Mouse (Mus musculus) cerebellum, adult 9-11 months (tissue): ENCODE measurements around the gene Tnfrsf17.
A peak's percentile ranks its signal among the peaks of the same experiment; 100 is the strongest.
"Not testable (repeated sequence)": the region's sequence is repeated elsewhere in the genome, so short reads cannot be mapped to it uniquely, and the experiment has no call there.

Experiments
- DNase-seq: peaks from one replicate; pipeline ENCODE4 v3.0.0; 2022

Tnfrsf17 gene

GRCm38 (mm10) chr16:11313512-11313911 lies at the start of gene Tnfrsf17:
Tnfrsf17 (plus strand) TSS chr16:11313812.
- no peak for DNase-seq

- DNase-seq: no peak
These were observed 47.1 kb upstream of the Tnfrsf17 start for GRCm38 (mm10) chr16:11266556-11266955.

GRCm38 (mm10) chr16:11269808-11270207 lies 43.8 kb upstream of the Tnfrsf17 start:
- DNase-seq: no peak

GRCm38 (mm10) chr16:11270642-11271041 lies 43.0 kb upstream of the Tnfrsf17 start:
- DNase-seq: no peak

- DNase-seq: no peak
These were observed 42.5 kb upstream of the Tnfrsf17 start for GRCm38 (mm10) chr16:11271073-11271472.

GRCm38 (mm10) chr16:11276888-11277287 lies 36.7 kb upstream of the Tnfrsf17 start:
- DNase-seq: no peak

- no peak for DNase-seq
These were observed 34.8 kb upstream of the Tnfrsf17 start for GRCm38 (mm10) chr16:11278778-11279177.

DNA sequence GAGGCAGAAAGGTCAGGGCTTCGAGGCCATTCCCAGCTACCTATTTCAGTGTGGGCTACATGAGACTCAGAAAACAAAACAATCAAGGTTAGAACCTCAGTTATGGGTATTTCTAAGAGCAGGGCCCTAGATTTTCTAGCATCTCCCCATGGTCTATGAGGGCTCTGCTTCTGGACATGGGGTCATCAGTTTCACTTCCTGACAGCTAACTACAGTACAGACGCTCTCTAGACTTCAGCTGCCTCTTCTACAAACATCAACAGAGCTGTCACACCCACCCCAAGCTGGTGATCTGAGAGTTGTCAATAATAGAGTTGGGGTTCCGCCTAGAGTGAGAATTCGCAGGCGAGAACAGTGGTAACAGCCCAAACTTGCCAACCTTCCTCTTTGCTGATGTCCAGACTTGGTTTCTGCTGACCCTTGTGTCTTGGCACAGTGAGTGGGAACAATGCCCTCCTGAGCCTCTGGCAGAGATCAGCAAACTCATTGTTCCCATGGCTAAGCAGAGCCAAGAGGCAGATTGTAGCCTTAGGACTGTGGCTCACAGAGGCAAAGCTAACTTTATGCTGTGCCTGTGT lies 30.9 kb upstream of the Tnfrsf17 start:
- peak; percentile 9 for DNase-seq

GRCm38 (mm10) chr16:11284881-11285280 lies 28.7 kb upstream of the Tnfrsf17 start:
- DNase-seq: no peak

DNA sequence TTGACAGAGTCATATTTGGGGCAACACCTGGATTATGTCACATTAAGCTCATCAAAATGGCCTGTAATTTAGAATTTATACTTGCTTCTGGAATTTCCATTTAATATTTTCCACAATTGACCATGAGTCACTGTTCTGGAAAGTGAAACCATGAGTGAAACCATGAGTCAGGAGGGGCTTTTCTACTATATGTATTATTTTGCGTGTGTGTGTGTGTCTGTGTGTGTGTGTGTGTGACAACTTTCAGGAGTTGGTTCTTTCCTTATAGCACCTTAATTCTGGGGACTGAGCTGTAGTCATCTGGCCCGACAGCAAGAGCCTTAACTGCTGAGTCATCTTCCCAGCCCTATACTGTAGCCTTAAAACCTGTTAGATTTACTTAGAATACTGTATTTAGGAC lies 27.7 kb upstream of the Tnfrsf17 start:
- no peak for DNase-seq

- DNase-seq: not testable (repeated sequence)
These were observed 24.7 kb upstream of the Tnfrsf17 start for GRCm38 (mm10) chr16:11288873-11289272.

DNA sequence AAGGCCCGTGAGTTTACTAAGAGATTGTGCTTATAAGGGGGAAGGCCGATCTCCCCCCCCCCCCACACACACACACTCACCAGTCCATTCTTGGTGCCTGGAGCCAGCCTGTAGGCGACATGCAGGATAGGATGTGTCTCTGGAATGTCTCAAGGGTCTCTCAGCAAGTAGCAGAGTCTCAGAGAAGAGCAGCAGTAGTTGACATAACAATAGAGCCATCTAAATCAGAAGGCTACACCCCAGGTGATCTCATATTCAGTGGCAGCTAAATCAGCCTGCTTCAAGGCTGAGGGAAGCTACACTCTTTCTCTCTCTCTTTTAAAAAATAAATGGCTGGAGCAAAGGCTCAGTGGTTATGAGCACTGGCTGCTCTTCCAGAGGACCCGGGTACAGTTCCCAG lies 18.0 kb upstream of the Tnfrsf17 start:
- not testable (repeated sequence) for DNase-seq

DNA sequence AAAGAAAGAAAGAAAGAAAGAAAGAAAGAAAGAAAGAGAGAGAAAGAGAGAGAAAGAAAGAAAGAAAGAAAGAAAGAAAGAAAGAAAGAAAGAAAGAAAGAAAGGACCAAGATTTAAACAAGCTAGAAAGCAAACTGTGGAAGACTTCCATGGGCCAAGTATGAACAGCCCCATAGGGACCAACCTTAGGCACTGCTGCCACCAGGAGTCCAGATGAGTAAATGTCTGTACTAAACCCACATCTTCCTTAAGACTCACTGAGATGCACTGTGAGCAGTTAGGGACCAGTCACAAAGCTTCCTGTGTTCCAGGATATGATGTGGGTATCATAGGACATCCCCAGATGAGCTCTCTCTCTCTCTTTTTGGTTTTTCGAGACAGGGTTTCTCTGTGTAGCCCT lies 15.9 kb upstream of the Tnfrsf17 start:
- DNase-seq: not testable (repeated sequence)

DNA sequence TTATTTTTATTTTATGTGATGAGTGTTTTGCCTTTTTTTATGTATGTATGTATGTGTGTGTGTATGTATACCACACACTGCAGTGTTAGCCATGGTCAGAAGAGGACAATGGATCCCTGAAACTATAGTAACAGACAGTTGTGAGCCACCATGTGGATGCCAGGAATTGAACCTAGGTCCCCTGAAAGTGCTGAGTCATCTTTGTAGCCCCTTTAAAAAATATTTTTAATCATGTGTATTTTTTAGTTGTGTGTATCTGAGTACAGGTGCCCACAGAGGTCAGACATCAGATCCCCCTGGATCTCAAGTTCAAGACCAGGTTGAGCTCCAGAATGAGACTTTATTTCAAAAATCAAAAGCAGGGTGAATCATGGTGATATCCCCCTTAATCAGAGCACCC lies 9.9 kb upstream of the Tnfrsf17 start:
- DNase-seq: no peak

DNA sequence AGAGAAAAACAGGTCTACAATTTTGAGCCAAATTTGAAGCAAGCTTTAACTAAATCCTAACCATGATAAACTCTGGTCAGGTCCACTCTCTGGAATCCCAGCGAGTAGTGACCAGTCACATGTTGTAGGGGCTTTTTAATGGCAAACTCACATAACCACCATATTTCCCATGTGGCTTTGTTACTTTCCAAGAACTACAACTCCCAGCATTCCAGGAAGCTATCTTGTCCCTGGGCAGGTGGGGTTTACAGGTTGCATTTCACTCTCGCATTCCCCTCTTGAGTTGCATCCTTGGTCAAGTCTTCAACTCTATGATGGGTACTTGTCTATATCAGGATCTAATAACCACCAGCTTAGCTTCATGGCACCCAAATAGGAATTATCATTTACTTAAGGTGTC lies 8.1 kb upstream of the Tnfrsf17 start:
- no peak for DNase-seq

DNA sequence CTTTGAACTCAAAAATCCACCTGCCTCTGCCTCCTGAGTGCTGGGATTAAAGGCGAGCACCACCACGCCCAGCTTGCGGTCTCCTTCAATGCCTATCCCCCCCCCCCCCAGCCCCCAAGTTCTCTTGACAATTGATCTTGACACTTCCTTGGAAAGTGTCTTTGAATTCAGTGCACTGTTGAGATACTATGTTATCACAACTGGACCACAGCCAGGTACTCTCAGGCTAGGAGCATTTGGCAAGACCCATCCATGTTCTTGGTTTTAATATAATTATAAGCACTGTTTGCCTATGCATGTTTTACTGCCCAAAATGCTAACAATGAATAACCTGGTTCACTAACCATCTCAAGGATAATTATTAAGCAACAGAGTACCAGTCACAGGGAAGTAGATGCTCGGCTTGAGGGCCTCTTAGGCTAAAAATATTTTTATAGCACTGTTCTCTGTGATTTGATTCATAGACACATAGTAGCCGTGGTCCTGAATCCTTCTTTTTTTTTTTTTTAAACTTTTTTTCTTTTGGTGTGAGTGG lies 2.2 kb downstream of the Tnfrsf17 start:
- no peak for DNase-seq

GRCm38 (mm10) chr16:11316748-11317147 lies 3.1 kb downstream of the Tnfrsf17 start:
- no peak for DNase-seq

GRCm38 (mm10) chr16:11317324-11317723 lies 3.7 kb downstream of the Tnfrsf17 start:
- DNase-seq: no peak

DNA sequence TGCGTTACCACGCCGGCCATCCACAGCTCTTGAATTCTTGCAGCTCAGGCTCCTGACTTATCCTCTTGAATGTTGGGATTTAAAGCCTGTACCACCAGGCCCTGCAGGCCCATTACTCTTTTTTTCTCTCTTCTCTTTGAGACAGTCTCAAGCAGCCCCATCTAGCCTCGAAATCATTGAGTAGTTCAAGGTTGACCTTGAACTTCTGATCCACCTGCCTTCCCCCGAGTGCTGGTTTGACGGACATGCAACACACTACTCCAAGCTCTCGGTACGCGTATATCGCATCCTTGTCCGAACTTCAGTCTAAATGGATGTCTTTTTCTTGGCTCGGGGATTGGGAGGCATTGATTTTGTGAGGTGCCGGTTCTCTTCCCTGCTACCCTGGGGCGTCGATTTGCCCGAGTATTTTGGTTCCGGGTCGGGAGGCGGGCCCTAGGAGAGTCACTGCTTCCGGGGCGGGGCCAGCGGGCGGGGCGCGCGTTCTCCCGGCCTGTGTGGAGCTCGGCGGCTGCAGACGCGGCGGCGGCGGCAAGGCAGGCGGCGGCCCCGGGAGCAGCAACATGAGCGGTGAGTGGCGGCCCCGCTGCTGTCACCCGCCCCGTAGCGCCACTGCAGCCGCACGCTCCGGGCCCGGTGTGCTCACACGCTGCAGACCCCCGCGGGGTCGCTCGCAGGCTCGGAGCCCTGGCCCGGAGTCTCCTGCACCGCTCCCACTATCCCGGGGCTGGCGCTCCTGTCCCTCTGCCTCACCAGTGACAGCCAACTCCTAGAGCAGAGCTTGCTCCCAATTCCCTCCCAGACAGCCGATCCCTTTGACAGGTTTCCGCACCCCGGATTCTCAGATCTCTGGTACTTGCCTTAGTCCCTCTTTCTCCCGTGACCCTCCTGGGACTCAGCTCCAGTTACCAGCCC lies 9.1 kb downstream of the Tnfrsf17 start, which contains the start of gene Snx29:
Gene Snx29, plus strand, starts transcription at position 500 of the 915 bp plus-strand sequence.
- DNase-seq: peak; percentile 95

DNA sequence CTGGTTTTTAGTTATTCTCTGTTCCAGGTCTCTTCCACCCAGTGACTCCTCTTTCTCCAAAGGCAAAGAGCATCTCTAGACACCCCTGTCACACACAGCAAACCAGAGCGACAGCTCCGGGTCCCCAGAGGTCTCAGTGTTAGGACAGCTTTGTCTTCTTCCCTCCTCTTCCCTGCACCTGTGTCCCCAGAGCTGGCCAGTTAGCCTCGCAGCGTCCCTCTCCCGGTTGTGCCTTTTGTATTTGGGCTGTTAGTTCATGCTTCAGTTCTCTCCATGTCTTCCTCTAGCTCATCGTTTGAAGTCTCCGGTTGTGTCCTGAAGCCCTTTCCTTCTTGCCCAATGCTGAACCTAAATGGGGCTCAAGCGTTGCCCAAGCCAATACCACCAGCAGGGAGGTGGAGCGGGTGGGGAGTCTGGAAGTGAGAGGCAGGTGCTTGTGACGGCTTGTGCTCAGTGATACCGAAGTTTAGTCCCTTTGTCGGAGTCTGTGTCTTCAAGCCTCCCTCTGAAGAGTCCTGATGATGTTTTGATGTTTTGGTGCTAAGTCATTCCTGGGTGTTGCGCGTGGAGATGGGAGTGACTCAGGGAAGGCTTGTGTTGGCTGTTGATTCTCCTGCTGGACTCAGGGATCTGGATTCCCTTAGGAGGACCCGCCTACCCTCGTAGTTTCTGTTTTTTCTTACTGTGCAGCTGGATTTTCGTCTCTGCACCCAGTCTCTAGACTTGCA lies 9.9 kb downstream of the Tnfrsf17 start:
- DNase-seq: no peak

GRCm38 (mm10) chr16:11330081-11330800 lies 16.6 kb downstream of the Tnfrsf17 start:
- no peak for DNase-seq

DNA sequence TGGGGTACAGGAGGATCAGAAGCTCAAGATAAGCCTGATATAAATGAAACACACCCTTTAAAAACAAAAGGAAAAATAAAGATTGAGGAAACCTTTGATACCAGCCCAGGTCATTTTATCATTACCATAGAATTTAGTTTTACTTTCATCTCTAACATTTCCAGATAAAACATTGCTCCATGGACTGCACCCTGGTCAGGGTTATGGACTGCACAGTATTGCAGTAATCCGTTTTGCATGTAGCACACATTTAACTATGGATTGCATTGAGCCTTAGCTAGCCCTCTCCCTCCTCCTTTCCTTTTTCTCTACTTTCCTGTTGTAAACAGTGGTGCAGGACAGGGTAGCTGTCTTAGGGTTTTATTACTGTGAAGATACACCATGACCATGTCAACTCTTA lies 17.4 kb downstream of the Tnfrsf17 start:
- no peak for DNase-seq
